Comparison of ENCODE assay signal across 8 mouse cellular contexts in genomic region chrX:169685131-169685530, GRCm38 (mm10). TPM values are rescaled to one million over a fixed set of nuclear protein-coding genes. Genes with fewer than 3 reads are reported as not detected.
DNase-seq lines count a peak whose midpoint lies in the region; ATAC-seq and TF ChIP-seq lines count a peak whose summit lies in the region.

TSS of gene Mid1 (plus strand) at chrX:169685199.

- H3K4me1 ChIP-seq in kidney, embryonic 15.5 days, result no peaks in the 10 kb centered on the region
- no peaks in the 10 kb centered on the region for H3K4me1 ChIP-seq in lung, embryonic 16.5 days (replicated peaks; ENCODE audit: control insufficient read depth, insufficient read depth, low read length)
- no peaks in the 10 kb centered on the region for H3K4me1 ChIP-seq in small intestine, adult 2 months (ENCODE audit: control insufficient read depth, insufficient read depth, insufficient read length, low read length)

- no peak for TF ChIP-seq CTCF in small intestine, adult 2 months (IDR thresholded peaks at IDR 0.05; ENCODE audit: extremely low read depth, insufficient read length, insufficient replicate concordance, low read depth, low read length)

- H3K9ac ChIP-seq in kidney, embryonic 15.5 days, result no peak within 1 kb of the TSS
- H3K9ac ChIP-seq in lung, embryonic 16.5 days (ENCODE audit: low read length), result peak within 1 kb of the TSS; percentile 47

- H3K27ac ChIP-seq in kidney, embryonic 15.5 days, result no peak within 1 kb of the TSS
- H3K27ac ChIP-seq in lung, embryonic 16.5 days (ENCODE audit: low read length), result no peak within 1 kb of the TSS
- H3K27ac ChIP-seq in small intestine, adult 2 months (ENCODE audit: insufficient read depth, low read depth, low read length), result peak within 1 kb of the TSS; percentile 46; the same call in 1 of the 2 replicates

- H3K27me3 ChIP-seq in kidney, embryonic 15.5 days, result peaks cover 20% of the 10 kb centered on the region
- H3K27me3 ChIP-seq in lung, embryonic 16.5 days (ENCODE audit: control insufficient read depth, insufficient read depth, low read depth, low read length), result no peaks in the 10 kb centered on the region
- no peaks in the 10 kb centered on the region for H3K27me3 ChIP-seq in small intestine, adult 2 months (ENCODE audit: control insufficient read depth, insufficient read depth, low read length)

- peak; percentile 13 for DNase-seq in gastrocnemius, adult 18-20 months (ENCODE audit: low spot score)
- DNase-seq in gastrocnemius, adult 8-10 months (ENCODE audit: low spot score in 2 of 2), result no peak
- DNase-seq in adrenal gland, postnatal 4 days (ENCODE audit: low spot score in 2 of 2), result no peak
- DNase-seq in gastrocnemius, postnatal 4 days (ENCODE audit: low spot score in 2 of 2), result peak in 1 of 2 experiments; percentile 37

- ATAC-seq in kidney, embryonic 15.5 days (replicated peaks; ENCODE audit: low FRiP score), result peak; percentile 87
- ATAC-seq in lung, embryonic 16.5 days (ENCODE audit: low read depth), result peak; percentile 78
- ATAC-seq in CD4-positive, CD25-positive, alpha-beta regulatory T cell, adult 4 months, result no peak

- H3K9me3 ChIP-seq in kidney, embryonic 15.5 days (replicated peaks), result no peaks in the 10 kb centered on the region
- H3K9me3 ChIP-seq in lung, embryonic 16.5 days (ENCODE audit: control insufficient read depth, low read length), result no peaks in the 10 kb centered on the region

- no peaks in the 10 kb centered on the region for H3K36me3 ChIP-seq in kidney, embryonic 15.5 days
- H3K36me3 ChIP-seq in lung, embryonic 16.5 days (ENCODE audit: control insufficient read depth, insufficient read depth, low read length), result no peaks in the 10 kb centered on the region
- H3K36me3 ChIP-seq in small intestine, adult 2 months (ENCODE audit: control insufficient read depth, insufficient read depth, low read length), result no peaks in the 10 kb centered on the region

- peak within 1 kb of the TSS; percentile 40 for H3K4me3 ChIP-seq in kidney, embryonic 15.5 days (replicated peaks)
- peak within 1 kb of the TSS; percentile 44 for H3K4me3 ChIP-seq in lung, embryonic 16.5 days (ENCODE audit: low read length)
- H3K4me3 ChIP-seq in small intestine, adult 2 months (ENCODE audit: low read depth, low read length), result peak within 1 kb of the TSS; percentile 67

- H3K4me2 ChIP-seq in kidney, embryonic 15.5 days, result peak within 1 kb of the TSS; percentile 53
- peak within 1 kb of the TSS; percentile 50 for H3K4me2 ChIP-seq in lung, embryonic 16.5 days (ENCODE audit: low read depth, low read length)

- WGBS in kidney, embryonic 15.5 days, result 20% methylated on average over 10 of the region's 10 CpGs
- 14% methylated on average over 10 of the region's 10 CpGs for WGBS in lung, embryonic 16.5 days
- 14% methylated on average over 10 of the region's 10 CpGs for WGBS in small intestine, adult 2 months

- TF ChIP-seq POLR2A in small intestine, adult 2 months (IDR thresholded peaks at IDR 0.05; ENCODE audit: low read depth, low read length), result no peak

RNA-seq across cellular contexts. Expression of gene Mid1, which starts in this region (rescaled TPM):
- total RNA-seq in gastrocnemius, adult 18-20 months (2021), result 1 to 10 TPM; 3.7 to 7.3 TPM
- 1 to 10 TPM; 4.4 to 8.6 (median 5.5) TPM for total RNA-seq in gastrocnemius, adult 8-10 months (2022)
- 10 to 100 TPM; 22.7 to 35.3 TPM for total RNA-seq in adrenal gland, postnatal 4 days (2021)
- total RNA-seq in gastrocnemius, postnatal 4 days (2021), result 10 to 100 TPM; 21.7 to 22.5 TPM
- polyA plus RNA-seq in kidney, embryonic 15.5 days (2015; fragmentation: Nextera tagmentation; extraction: Ambion mirVana), result 7.5 and 11.4 TPM in 2 replicates
- polyA plus RNA-seq in lung, embryonic 16.5 days (2015; fragmentation: Nextera tagmentation; extraction: Ambion mirVana), result 4.2 and 4.8 TPM in 2 replicates
- 6.2 and 10.8 TPM in 2 replicates for polyA plus RNA-seq in small intestine, adult 2 months (2012; rRNA removed)
- 1 to 10 TPM; 3.8 to 4.3 TPM for polyA plus RNA-seq in CD4-positive, CD25-positive, alpha-beta regulatory T cell, adult 4 months (2017; shearing (Covaris generic))
